9 mouse cellular contexts compared by ENCODE assay signal in genomic region chr3:124320398-124320797, GRCm38 (mm10). TPM values are rescaled to one million over a fixed set of nuclear protein-coding genes. Genes with fewer than 3 reads are reported as not detected.
DNase-seq lines count a peak whose midpoint lies in the region; ATAC-seq and TF ChIP-seq lines count a peak whose summit lies in the region.
"Had no signal": no experiment of that assay in that cellular context is flagged by ENCODE, and none has a peak within 500 bp of the region (broad histone marks: within the 10 kb centered on the region; RNA-seq: fewer than 3 reads in every experiment).

No protein-coding gene starts in this region.

- peak overlapping the region; percentile 93 for H3K27ac ChIP-seq in layer of hippocampus, adult 2 months
- no peak overlapping the region for H3K27ac ChIP-seq in embryonic facial prominence, embryonic 12.5 days
- peak overlapping the region; percentile 94 for H3K27ac ChIP-seq in hindbrain, embryonic 14.5 days
- H3K27ac ChIP-seq in midbrain, embryonic 16.5 days (ENCODE audit: low read length): peak overlapping the region; percentile 95

- 24% methylated on average over 2 of the region's 2 CpGs for WGBS in embryonic facial prominence, embryonic 12.5 days
- WGBS in hindbrain, embryonic 14.5 days: 9% methylated on average over 2 of the region's 2 CpGs
- 9% methylated on average over 2 of the region's 2 CpGs for WGBS in midbrain, embryonic 16.5 days

- H3K27me3 ChIP-seq in embryonic facial prominence, embryonic 12.5 days: no peaks in the 10 kb centered on the region
- no peaks in the 10 kb centered on the region for H3K27me3 ChIP-seq in hindbrain, embryonic 14.5 days (ENCODE audit: control insufficient read depth, insufficient read depth, low read length)
- no peaks in the 10 kb centered on the region for H3K27me3 ChIP-seq in midbrain, embryonic 16.5 days (ENCODE audit: control insufficient read depth, insufficient read depth, low read depth, low read length)

- H3K9me3 ChIP-seq in embryonic facial prominence, embryonic 12.5 days: no peaks in the 10 kb centered on the region
- H3K9me3 ChIP-seq in hindbrain, embryonic 14.5 days (ENCODE audit: control insufficient read depth, low read length): no peaks in the 10 kb centered on the region
- H3K9me3 ChIP-seq in midbrain, embryonic 16.5 days (replicated peaks; ENCODE audit: control insufficient read depth, low read length, poor library complexity, severe bottlenecking): no peaks in the 10 kb centered on the region

- TF ChIP-seq CTCF in layer of hippocampus, adult 2 months (conservative IDR thresholded peaks at IDR 0.05): no peak

- no peaks in the 10 kb centered on the region for H3K36me3 ChIP-seq in embryonic facial prominence, embryonic 12.5 days
- peaks cover 10% of the 10 kb centered on the region; the same call in 1 of the 2 replicates for H3K36me3 ChIP-seq in hindbrain, embryonic 14.5 days (replicated peaks; ENCODE audit: control insufficient read depth, insufficient read depth)
- H3K36me3 ChIP-seq in midbrain, embryonic 16.5 days (ENCODE audit: control insufficient read depth, insufficient read depth, low read length): 0 out of 2 replicates have a peak, but pooled peaks cover 2% of the 10 kb centered on the region

- H3K4me2 ChIP-seq in embryonic facial prominence, embryonic 12.5 days (replicated peaks): peak overlapping the region; percentile 64
- H3K4me2 ChIP-seq in hindbrain, embryonic 14.5 days (replicated peaks): peak overlapping the region; percentile 65
- H3K4me2 ChIP-seq in midbrain, embryonic 16.5 days (ENCODE audit: low read length): peak overlapping the region; percentile 84

- H3K4me1 ChIP-seq in embryonic facial prominence, embryonic 12.5 days: peaks cover 11% of the 10 kb centered on the region; the same call in 1 of the 2 replicates
- peaks cover 26% of the 10 kb centered on the region for H3K4me1 ChIP-seq in hindbrain, embryonic 14.5 days (replicated peaks; ENCODE audit: control insufficient read depth, insufficient read depth, low read length)
- H3K4me1 ChIP-seq in midbrain, embryonic 16.5 days (ENCODE audit: control insufficient read depth, insufficient read depth, low read length): peaks cover 17% of the 10 kb centered on the region

- DNase-seq in layer of hippocampus, adult 2 months (ENCODE audit: low spot score in 2 of 2): no peak
- DNase-seq in layer of hippocampus, adult 8-10 months (ENCODE audit: low spot score in 2 of 2): no peak
- peak; percentile 31 for DNase-seq in hindbrain, embryonic 14.5 days (ENCODE audit: low spot score)
- no peak for DNase-seq in ovary, postnatal 14 days (ENCODE audit: low spot score)
- DNase-seq in ovary, postnatal 10 days (ENCODE audit: low spot score): no peak

- H3K4me3 ChIP-seq in layer of hippocampus, adult 2 months: peak overlapping the region; percentile 60
- peak overlapping the region; percentile 69 for H3K4me3 ChIP-seq in embryonic facial prominence, embryonic 12.5 days
- peak overlapping the region; percentile 61 for H3K4me3 ChIP-seq in hindbrain, embryonic 14.5 days (replicated peaks; ENCODE audit: low read length)
- peak overlapping the region; percentile 64 for H3K4me3 ChIP-seq in midbrain, embryonic 16.5 days (ENCODE audit: low read depth, low read length)

- 0 out of 2 replicates have a peak, but pooled peaks have one; percentile 14 for ATAC-seq in embryonic facial prominence, embryonic 12.5 days (ENCODE audit: insufficient number of reproducible peaks, insufficient read depth, low FRiP score, low TSS enrichment)
- peak; percentile 47 for ATAC-seq in hindbrain, embryonic 14.5 days (ENCODE audit: low FRiP score)
- peak; percentile 56 for ATAC-seq in midbrain, embryonic 16.5 days
- no peak for ATAC-seq in megakaryocyte-erythroid progenitor cell, adult 5-6 weeks (replicated peaks; ENCODE audit: low FRiP score, low TSS enrichment, poor library complexity, severe bottlenecking)

- H3K9ac ChIP-seq in embryonic facial prominence, embryonic 12.5 days: peak overlapping the region; percentile 61
- H3K9ac ChIP-seq in hindbrain, embryonic 14.5 days: peak overlapping the region; percentile 77
- H3K9ac ChIP-seq in midbrain, embryonic 16.5 days (ENCODE audit: low read depth, low read length): peak overlapping the region; percentile 84

RNA-seq across cellular contexts. Expression of gene Tram1l1, which starts 0.3 kb away (rescaled TPM):
- total RNA-seq in layer of hippocampus, adult 2 months (2021): 10 to 100 TPM; 15.9 to 16.0 TPM
- 10 to 100 TPM; 13.7 to 16.8 (median 15.9) TPM for total RNA-seq in layer of hippocampus, adult 8-10 months (2022)
- polyA plus RNA-seq in embryonic facial prominence, embryonic 12.5 days (2016; fragmentation: Nextera tagmentation; extraction: Ambion mirVana): 15.7 and 16.3 TPM in 2 replicates
- polyA plus RNA-seq in hindbrain, embryonic 14.5 days (2014; fragmentation: Nextera tagmentation; extraction: Ambion mirVana): 52.5 and 55.6 TPM in 2 replicates
- 56.9 and 59.2 TPM in 2 replicates for polyA plus RNA-seq in midbrain, embryonic 16.5 days (2015; fragmentation: Nextera tagmentation; extraction: Ambion mirVana)
- not detected in 2 replicates for total RNA-seq in megakaryocyte-erythroid progenitor cell, adult 5-6 weeks (2014; fragmentation: Nextera tagmentation)
- total RNA-seq in megakaryocyte-erythroid progenitor cell, adult 5-6 weeks (2017): not detected in 2 replicates
- total RNA-seq: hematopoietic stem cell, adult 5-6 weeks had no signal

Comparison
In these comparisons a context has a peak if more than half of its experiments do, and no peak if none do; other contexts are left out.
1. RNA of gene Tram1l1, which starts 0.3 kb away (total RNA-seq): 13.7 to 16.8 TPM in layer of hippocampus, adult 8-10 months and 15.9 to 16.0 TPM in layer of hippocampus, adult 2 months; not detected in megakaryocyte-erythroid progenitor cell, adult 5-6 weeks; every median in the first group is over 10 times any median in the second.
2. Peak in every context shown above with its lines, with median percentiles within 50 percentile points of each other: H3K4me3 ChIP-seq, H3K4me2 ChIP-seq and H3K9ac ChIP-seq.